Mouse (Mus musculus) liver, embryonic 14.5 days (tissue): ENCODE data around the gene Bnip3.

Source experiments
- CTCF ChIP-seq: IDR thresholded peaks from 2 replicates; pipeline ENCODE4 v1.5.1; 2016; ENCODE audit warnings: antibody characterized with exemption, low read depth, control low read depth
- EP300 ChIP-seq: IDR thresholded peaks from 2 replicates; pipeline ENCODE4 v1.6.1; 2016; ENCODE audit warnings: antibody characterized with exemption, low read depth

DNA sequence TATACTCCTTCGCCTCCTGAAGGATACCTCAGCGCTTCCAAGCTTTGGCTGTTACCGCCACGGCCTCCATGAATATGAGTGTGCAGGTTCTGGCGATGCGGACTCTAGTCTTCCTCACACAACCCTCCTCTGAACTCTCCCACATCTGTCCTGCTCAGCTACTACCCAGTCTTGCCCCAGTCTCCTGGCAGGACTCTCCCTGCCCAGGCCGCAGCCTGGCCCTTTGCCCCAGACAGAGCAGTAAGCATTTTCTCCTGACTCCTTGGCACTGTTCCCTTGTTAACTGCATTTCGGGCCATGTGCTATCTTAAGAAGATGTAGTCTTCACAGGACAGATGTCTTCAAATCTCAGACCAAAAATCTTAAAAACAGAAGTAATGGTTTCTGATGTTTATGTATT is 12.3 kb upstream of the Bnip3 start:
- no peak for TF ChIP-seq CTCF
- no peak for TF ChIP-seq EP300
